Mouse (Mus musculus) kidney, embryonic 14.5 days (tissue): ENCODE results near the gene Sh3bgrl2. TPM values are rescaled to one million over a fixed set of nuclear protein-coding genes. Genes with fewer than 3 reads are reported as not detected.

Experiments used
- polyA plus RNA-seq: library from polyadenylated mRNA; unstranded; fragments of >200 nt; fragmentation: Nextera tagmentation; extraction: Ambion mirVana; gene quantifications from 2 replicates; pipeline ENCODE4 v1.2.1, GENCODE M21; 2014

Gene Sh3bgrl2
- polyA plus RNA-seq, 1 experiment from 2014 or later, result 22.7 TPM

Other genes with a start within 250 kb of the Sh3bgrl2 start
- gene Lca5, start 107.2 kb upstream of the Sh3bgrl2 start, polyA plus RNA-seq, result 23.6 and 27.0 TPM in 2 replicates